Mouse (Mus musculus): ENCODE results near the gene Klhl20. TPM values are rescaled to one million over a fixed set of nuclear protein-coding genes. Genes with fewer than 3 reads are reported as not detected.

Klhl20 gene
- polyA plus RNA-seq, 1 experiment from 2014 or later = 3.9 TPM

DNA sequence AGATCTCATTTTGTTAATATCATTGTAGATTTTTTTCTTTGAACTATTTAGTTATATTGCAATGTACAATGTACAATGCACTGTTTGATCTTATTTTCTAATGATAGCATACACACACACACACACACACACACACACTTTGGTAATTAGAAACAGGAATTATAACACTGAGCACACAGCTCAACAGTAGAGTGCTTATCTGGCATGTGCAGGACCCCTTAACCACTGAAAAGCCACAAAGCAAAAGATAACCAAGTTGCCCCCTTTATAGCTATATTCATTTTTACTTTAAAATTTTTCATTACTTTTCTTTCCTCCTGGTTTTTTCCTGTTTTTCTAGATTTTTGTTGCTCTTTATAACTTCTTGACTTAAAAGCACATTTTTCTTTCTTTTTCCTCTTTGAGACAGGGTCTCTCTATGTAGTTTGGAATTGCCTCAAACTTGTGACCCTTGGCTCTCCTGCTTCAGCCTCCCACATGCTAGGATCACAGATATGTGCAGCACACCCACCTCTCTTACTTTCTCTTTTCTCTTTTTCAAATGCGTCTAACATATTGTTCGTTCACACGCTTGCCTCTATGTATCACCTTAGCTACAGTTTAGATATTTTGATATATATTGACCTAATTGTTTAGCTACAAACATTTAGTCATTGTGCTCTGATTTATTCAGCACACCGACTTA, 31.4 kb downstream of the Klhl20 start:
- Histone ChIP-seq H3K4me3 (ENCODE audit: low read depth, low read length) (no peak overlapping the region), H3K4me1 (ENCODE audit: insufficient read depth) (no peaks in the 10 kb centered on the region), H3K27ac (ENCODE audit: low read depth) (no peak overlapping the region), H3K9me3 (ENCODE audit: low read length) (no peaks in the 10 kb centered on the region), H3K4me2 (ENCODE audit: low read depth, low read length) (no peak overlapping the region), H3K36me3 (replicated peaks; ENCODE audit: insufficient read depth, low read length) (peaks cover 20% of the 10 kb centered on the region), H3K9ac (replicated peaks) (no peak overlapping the region), H3K27me3 (ENCODE audit: insufficient read depth, low read length) (no peaks in the 10 kb centered on the region)
- ATAC-seq (peak; percentile 67), DNase-seq (no peak)
- 53% methylated on average over 4 of the region's 4 CpGs for WGBS (ENCODE audit: insufficient replicate concordance)
- no peak for TF ChIP-seq CTCF (IDR thresholded peaks at IDR 0.05; ENCODE audit: low read depth)
- peak; percentile 68; the same call in 1 of the 2 replicates for TF ChIP-seq EP300 (IDR thresholded peaks at IDR 0.05; ENCODE audit: low read depth)

DNA sequence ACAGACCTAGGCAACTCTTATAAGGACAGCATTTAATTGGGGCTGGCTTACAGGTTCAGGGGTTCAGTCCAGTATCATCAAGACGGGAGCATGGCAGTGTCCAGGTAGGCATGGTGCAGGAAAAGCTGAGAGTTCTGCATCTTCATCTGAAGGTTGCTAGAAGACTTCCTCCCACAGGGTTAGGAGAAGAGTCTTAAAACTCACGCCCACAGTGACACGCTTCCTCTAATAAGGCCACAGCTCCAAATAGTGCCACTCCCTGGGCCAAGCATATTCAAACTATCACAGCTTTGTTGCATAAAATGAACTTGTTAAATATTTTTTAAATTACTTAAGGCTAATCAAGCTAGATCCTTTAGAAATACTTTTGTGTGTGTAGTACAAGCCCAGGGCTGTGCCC, 54.1 kb downstream of the Klhl20 start:
- Histone ChIP-seq H3K4me2 (ENCODE audit: low read depth, low read length) (no peak overlapping the region), H3K27me3 (ENCODE audit: insufficient read depth, low read length) (no peaks in the 10 kb centered on the region), H3K9ac (replicated peaks) (no peak overlapping the region), H3K36me3 (replicated peaks; ENCODE audit: insufficient read depth, low read length) (peaks cover 49% of the 10 kb centered on the region), H3K27ac (ENCODE audit: low read depth) (0 out of 2 replicates have a peak overlapping the region, but pooled peaks have one; percentile 40), H3K4me1 (ENCODE audit: insufficient read depth) (peaks cover 30% of the 10 kb centered on the region), H3K4me3 (ENCODE audit: low read depth, low read length) (no peak overlapping the region), H3K9me3 (ENCODE audit: low read length) (no peaks in the 10 kb centered on the region)
- ATAC-seq (no peak), DNase-seq (no peak)
- no peak for TF ChIP-seq CTCF (IDR thresholded peaks at IDR 0.05; ENCODE audit: low read depth)
- no peak for TF ChIP-seq EP300 (IDR thresholded peaks at IDR 0.05; ENCODE audit: low read depth)
- 77% methylated on average over 3 of the region's 3 CpGs for WGBS (ENCODE audit: insufficient replicate concordance)

DNA sequence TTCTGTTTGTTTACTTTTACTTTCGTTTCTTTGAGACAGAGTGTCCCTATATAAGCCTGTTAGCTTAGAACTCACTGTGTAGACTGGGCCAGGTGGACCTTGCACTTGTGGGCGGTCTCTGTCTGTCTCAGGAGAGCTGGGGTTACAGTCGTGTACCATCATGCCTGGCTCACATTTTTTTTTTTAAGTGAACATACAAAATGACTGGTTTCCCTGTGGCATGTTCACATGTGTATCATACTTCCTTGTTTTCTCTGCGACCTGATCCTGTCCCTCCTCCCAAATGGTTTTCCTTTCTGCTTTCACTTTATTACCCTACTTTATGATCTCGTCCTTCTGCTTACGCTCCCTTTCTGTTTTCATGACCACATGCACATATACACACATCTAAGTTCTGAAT, 55.1 kb downstream of the Klhl20 start:
- 58% methylated on average over 6 of the region's 6 CpGs for WGBS (ENCODE audit: insufficient replicate concordance)
- H3K9ac ChIP-seq (replicated peaks) = no peak overlapping the region
- H3K27me3 ChIP-seq (ENCODE audit: insufficient read depth, low read length) = no peaks in the 10 kb centered on the region
- no peak overlapping the region for H3K4me3 ChIP-seq (ENCODE audit: low read depth, low read length)
- peaks cover 30% of the 10 kb centered on the region for H3K4me1 ChIP-seq (ENCODE audit: insufficient read depth)
- H3K36me3 ChIP-seq (replicated peaks; ENCODE audit: insufficient read depth, low read length) = peaks cover 44% of the 10 kb centered on the region
- H3K27ac ChIP-seq (ENCODE audit: low read depth) = peak overlapping the region; percentile 23
- no peaks in the 10 kb centered on the region for H3K9me3 ChIP-seq (ENCODE audit: low read length)
- peak overlapping the region; percentile 20 for H3K4me2 ChIP-seq (ENCODE audit: low read depth, low read length)
- ATAC-seq (peak; percentile 84), DNase-seq (peak; percentile 45)
- no peak for TF ChIP-seq EP300 (IDR thresholded peaks at IDR 0.05; ENCODE audit: low read depth)
- no peak for TF ChIP-seq CTCF (IDR thresholded peaks at IDR 0.05; ENCODE audit: low read depth)

DNA sequence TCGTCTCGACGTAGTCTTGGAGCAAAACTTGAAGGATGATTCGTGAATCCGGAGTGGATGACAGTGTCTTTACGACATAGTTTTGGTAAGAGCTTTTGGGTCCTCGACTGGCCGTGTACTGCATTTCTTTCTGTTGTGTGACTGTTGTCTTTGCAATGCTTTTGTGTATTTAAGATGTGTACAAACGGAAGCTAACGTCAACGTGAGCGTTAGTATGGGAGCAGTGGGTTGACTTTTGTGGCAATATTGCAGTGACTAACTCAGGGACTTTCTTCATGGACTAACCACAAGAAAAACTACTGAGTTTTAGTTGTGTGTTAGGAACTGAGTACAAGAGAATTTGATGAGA, 60.1 kb downstream of the Klhl20 start:
- Histone ChIP-seq H3K9ac (replicated peaks) (peak overlapping the region; percentile 82), H3K4me3 (ENCODE audit: low read depth, low read length) (peak overlapping the region; percentile 79), H3K27ac (ENCODE audit: low read depth) (peak overlapping the region; percentile 80), H3K4me2 (ENCODE audit: low read depth, low read length) (peak overlapping the region; percentile 73), H3K4me1 (ENCODE audit: insufficient read depth) (peaks cover 29% of the 10 kb centered on the region), H3K9me3 (ENCODE audit: low read length) (no peaks in the 10 kb centered on the region), H3K27me3 (ENCODE audit: insufficient read depth, low read length) (no peaks in the 10 kb centered on the region), H3K36me3 (replicated peaks; ENCODE audit: insufficient read depth, low read length) (peaks cover 11% of the 10 kb centered on the region; the same call in 1 of the 2 replicates)
- no peak for ATAC-seq
- DNase-seq = peak; percentile 17
- no peak for TF ChIP-seq CTCF (IDR thresholded peaks at IDR 0.05; ENCODE audit: low read depth)
- under 1% methylated on average over 12 of the region's 12 CpGs for WGBS (ENCODE audit: insufficient replicate concordance)

DNA sequence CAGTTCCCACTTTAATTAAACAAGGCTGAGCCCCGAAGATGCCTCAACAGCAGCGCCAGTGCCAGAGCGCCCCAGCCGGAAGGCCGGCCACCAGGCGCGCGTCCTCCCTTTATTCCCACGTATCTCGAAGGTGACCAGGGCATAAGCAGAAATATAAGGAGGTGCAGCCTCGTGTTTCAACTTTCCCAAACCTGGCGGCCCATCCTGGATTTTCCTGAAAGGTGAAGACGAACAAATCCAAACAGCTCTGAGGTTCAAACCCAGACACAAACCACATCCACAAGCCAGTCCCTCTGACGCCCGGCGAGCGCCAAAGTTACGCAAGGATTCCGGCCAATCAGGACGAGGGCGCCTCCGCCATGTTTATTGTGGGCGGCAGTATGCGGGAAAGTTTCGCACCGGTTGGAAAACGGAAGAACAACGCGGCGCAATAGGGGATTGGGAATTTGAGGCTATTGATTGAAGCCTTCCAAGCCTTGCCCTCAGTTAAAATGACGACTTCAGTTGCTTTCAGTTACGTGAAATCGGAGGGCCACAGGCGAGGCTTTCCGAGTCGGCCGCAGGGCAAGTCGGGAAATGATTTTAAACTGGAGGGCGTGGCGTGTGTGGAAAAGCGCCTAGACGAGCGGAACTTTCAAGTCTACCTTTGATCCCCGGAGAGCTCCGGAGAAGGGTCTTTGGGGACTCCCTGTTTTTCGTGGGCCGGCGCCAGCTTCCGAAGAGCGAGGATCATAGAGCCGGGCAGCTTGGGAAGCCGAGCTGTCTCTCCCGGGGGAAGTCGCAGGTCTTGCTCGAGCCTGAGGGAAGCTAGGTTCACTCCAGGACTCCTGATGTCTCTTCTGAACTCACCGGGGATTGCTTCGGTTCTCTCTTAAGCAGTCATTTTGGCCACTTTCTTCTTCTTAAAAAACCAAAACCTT, 60.7 kb downstream of the Klhl20 start, which contains the start of the genes Dars2 and Cenpl:
Gene Dars2, minus strand, starts transcription at position 307 of the 920 bp plus-strand sequence.
Gene Cenpl, plus strand, starts transcription at position 362 of the 920 bp plus-strand sequence.
- Histone ChIP-seq H3K4me3 (ENCODE audit: low read depth, low read length) (peak within 1 kb of the TSS; percentile 79), H3K27ac (ENCODE audit: low read depth) (peak within 1 kb of the TSS; percentile 80), H3K4me2 (ENCODE audit: low read depth, low read length) (peak within 1 kb of the TSS; percentile 87), H3K9me3 (ENCODE audit: low read length) (no peaks in the 10 kb centered on the region), H3K4me1 (ENCODE audit: insufficient read depth) (peaks cover 29% of the 10 kb centered on the region), H3K9ac (replicated peaks) (peak within 1 kb of the TSS; percentile 82), H3K36me3 (replicated peaks; ENCODE audit: insufficient read depth, low read length) (peaks cover 11% of the 10 kb centered on the region; the same call in 1 of the 2 replicates), H3K27me3 (ENCODE audit: insufficient read depth, low read length) (no peaks in the 10 kb centered on the region)
- peak; percentile 69; the same call in 1 of the 2 replicates for TF ChIP-seq EP300 (IDR thresholded peaks at IDR 0.05; ENCODE audit: low read depth)
- peak; percentile 20 for TF ChIP-seq CTCF (IDR thresholded peaks at IDR 0.05; ENCODE audit: low read depth)
- WGBS (ENCODE audit: insufficient replicate concordance) = under 1% methylated on average over 57 of the region's 57 CpGs
- ATAC-seq = peak; percentile 95
- peak; percentile 95 for DNase-seq

DNA sequence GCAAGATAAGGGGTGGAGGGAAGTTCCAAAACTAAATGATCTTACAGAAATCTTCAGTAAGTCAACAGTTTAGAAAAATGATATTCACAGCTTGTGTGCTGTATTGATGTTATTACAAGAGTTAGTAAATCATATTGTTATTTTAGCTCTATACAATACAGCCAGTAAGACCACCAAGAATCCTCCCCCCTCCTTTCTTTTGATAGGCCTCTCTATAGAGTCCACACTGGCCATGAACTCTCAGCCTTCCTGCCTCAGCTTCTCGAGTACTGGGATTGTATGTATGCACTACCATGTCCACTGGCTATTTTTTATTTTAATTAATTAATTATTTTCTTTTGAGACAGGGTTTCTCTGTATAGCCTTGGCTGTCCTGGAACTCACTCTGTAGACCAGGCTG, 68.0 kb downstream of the Klhl20 start:
- Histone ChIP-seq H3K9me3 (ENCODE audit: low read length) (no peaks in the 10 kb centered on the region), H3K4me3 (ENCODE audit: low read depth, low read length) (no peak overlapping the region), H3K27ac (ENCODE audit: low read depth) (no peak overlapping the region), H3K4me2 (ENCODE audit: low read depth, low read length) (no peak overlapping the region), H3K27me3 (ENCODE audit: insufficient read depth, low read length) (no peaks in the 10 kb centered on the region), H3K4me1 (ENCODE audit: insufficient read depth) (no peaks in the 10 kb centered on the region), H3K9ac (replicated peaks) (no peak overlapping the region), H3K36me3 (replicated peaks; ENCODE audit: insufficient read depth, low read length) (peaks cover 5% of the 10 kb centered on the region)
- DNase-seq (no peak), ATAC-seq (no peak)
- 63% methylated on average over 1 of the region's 1 CpGs for WGBS (ENCODE audit: insufficient replicate concordance)
- TF ChIP-seq CTCF (IDR thresholded peaks at IDR 0.05; ENCODE audit: low read depth) (no peak), EP300 (IDR thresholded peaks at IDR 0.05; ENCODE audit: low read depth) (no peak)

Data from liver, postnatal 0 days (tissue).